Mouse (Mus musculus) liver, postnatal 0 days (tissue): ENCODE measurements around the gene Col4a3. TPM values are rescaled to one million over a fixed set of nuclear protein-coding genes. Genes with fewer than 3 reads are reported as not detected.
A peak's percentile ranks its signal among the peaks of the same experiment; 100 is the strongest.

Experiments
- ATAC-seq: fragments of 200-750 bp; cut with Nextera tagmentation; 2 replicates; pipeline ENCODE4 v1.8.0; 2017; ENCODE audit warnings: mild to moderate bottlenecking, moderate library complexity
- DNase-seq: peaks from one replicate; pipeline ENCODE4 v3.0.0-alpha.2; 2016
- H3K27ac ChIP-seq: fragments of 300-500 bp; sonication (generic); 2 replicates; pipeline ENCODE4 v1.5.1; 2014; ENCODE audit warnings: antibody characterized with exemption, moderate library complexity, mild to moderate bottlenecking, low read depth
- H3K27me3 ChIP-seq: fragments of 300-500 bp; sonication (generic); 2 replicates; pipeline ENCODE4 v1.6.1; 2014; ENCODE audit warnings: low read length, control low read depth, mixed read lengths; ENCODE audit not compliant: insufficient read depth
- H3K36me3 ChIP-seq: fragments of 300-500 bp; sonication (generic); replicated peaks from 2 replicates; pipeline ENCODE4 v1.6.1; 2014; ENCODE audit warnings: mild to moderate bottlenecking, control low read depth, low read length, moderate library complexity, mixed read lengths; ENCODE audit not compliant: insufficient read depth
- H3K4me1 ChIP-seq: fragments of 300-500 bp; sonication (generic); 2 replicates; pipeline ENCODE4 v1.6.1; 2014; ENCODE audit warnings: antibody characterized with exemption, mild to moderate bottlenecking, control low read depth; ENCODE audit not compliant: insufficient read depth
- H3K4me2 ChIP-seq: fragments of 300-500 bp; sonication (generic); 2 replicates; pipeline ENCODE4 v1.6.1; 2014; ENCODE audit warnings: low read depth, mild to moderate bottlenecking, low read length, moderate library complexity, mixed read lengths
- H3K4me3 ChIP-seq: fragments of 300-500 bp; sonication (generic); 2 replicates; pipeline ENCODE4 v1.5.1; 2014; ENCODE audit warnings: low read depth, low read length
- H3K9ac ChIP-seq: fragments of 300-500 bp; sonication (generic); replicated peaks from 2 replicates; pipeline ENCODE4 v1.6.1; 2014; ENCODE audit warnings: mild to moderate bottlenecking, moderate library complexity
- H3K9me3 ChIP-seq: fragments of 300-500 bp; sonication (generic); 2 replicates; pipeline ENCODE4 v1.6.1; 2016; ENCODE audit warnings: mild to moderate bottlenecking, control low read depth, low read length, mixed read lengths
- CTCF ChIP-seq: sonication (generic); IDR thresholded peaks from 2 replicates; pipeline ENCODE4 v1.5.1; 2016; ENCODE audit warnings: antibody characterized with exemption, low read depth
- EP300 ChIP-seq: IDR thresholded peaks from 2 replicates; pipeline ENCODE4 v1.6.1; 2016; ENCODE audit warnings: antibody characterized with exemption, low read depth, mild to moderate bottlenecking
- WGBS: fragments of 180-500 bp; shearing (Covaris S2); extraction: QIAGEN DNeasy Blood & Tissue Kit; methylation state at CpG from one replicate; pipeline ENCODE4 v1.1.7; 2014; ENCODE audit not compliant: insufficient replicate concordance; 5-methylcytosine and 5-hydroxymethylcytosine counted together
- polyA plus RNA-seq: library from polyadenylated mRNA; unstranded; fragments of >200 nt; fragmentation: Nextera tagmentation; extraction: Ambion mirVana; gene quantifications from 2 replicates; pipeline ENCODE4 v1.2.1, GENCODE M21; 2015

The Col4a3 gene
- polyA plus RNA-seq, 1 experiment from 2014 or later: 0.27 TPM

GRCm38 (mm10) chr1:82631169-82631792, 44.6 kb downstream of the Col4a3 start:
- H3K27me3 ChIP-seq: no peaks in the 10 kb centered on the region
- no peak overlapping the region for H3K9ac ChIP-seq
- H3K27ac ChIP-seq: no peak overlapping the region
- no peaks in the 10 kb centered on the region for H3K36me3 ChIP-seq
- TF ChIP-seq EP300 (no peak), CTCF (no peak)
- H3K4me2 ChIP-seq: no peak overlapping the region
- no peak overlapping the region for H3K4me3 ChIP-seq
- H3K9me3 ChIP-seq: no peaks in the 10 kb centered on the region
- H3K4me1 ChIP-seq: no peaks in the 10 kb centered on the region
- 46% methylated on average over 6 of the region's 6 CpGs for WGBS
- DNase-seq: no peak
- ATAC-seq: no peak

GRCm38 (mm10) chr1:82634545-82635253, 48.0 kb downstream of the Col4a3 start:
- no peak overlapping the region for H3K27ac ChIP-seq
- no peak overlapping the region for H3K9ac ChIP-seq
- H3K4me1 ChIP-seq: peaks cover 3% of the 10 kb centered on the region
- no peak overlapping the region for H3K4me3 ChIP-seq
- ATAC-seq: no peak
- H3K4me2 ChIP-seq: no peak overlapping the region
- no peak for TF ChIP-seq EP300
- TF ChIP-seq CTCF: no peak
- H3K36me3 ChIP-seq: no peaks in the 10 kb centered on the region
- no peaks in the 10 kb centered on the region for H3K9me3 ChIP-seq
- WGBS: 77% methylated on average over 19 of the region's 19 CpGs
- no peaks in the 10 kb centered on the region for H3K27me3 ChIP-seq
- DNase-seq: no peak

- Histone ChIP-seq H3K36me3 (no peaks in the 10 kb centered on the region), H3K27ac (no peak overlapping the region), H3K9me3 (no peaks in the 10 kb centered on the region), H3K9ac (no peak overlapping the region), H3K4me1 (peaks cover 3% of the 10 kb centered on the region), H3K4me2 (no peak overlapping the region), H3K4me3 (no peak overlapping the region), H3K27me3 (no peaks in the 10 kb centered on the region)
- no peak for TF ChIP-seq CTCF
- no peak for TF ChIP-seq EP300
- whole genome bisulfite sequencing: 87% methylated on average over 9 of the region's 9 CpGs
- ATAC-seq: no peak
- DNase-seq: no peak
Measured at GRCm38 (mm10) chr1:82635254-82635620, 48.5 kb downstream of the Col4a3 start.

GRCm38 (mm10) chr1:82636321-82636720, 49.6 kb downstream of the Col4a3 start:
- DNase-seq: no peak
- ATAC-seq: no peak
- Histone ChIP-seq H3K9me3 (no peaks in the 10 kb centered on the region), H3K9ac (no peak overlapping the region), H3K4me3 (no peak overlapping the region), H3K36me3 (no peaks in the 10 kb centered on the region), H3K4me1 (peaks cover 3% of the 10 kb centered on the region), H3K27ac (no peak overlapping the region), H3K4me2 (no peak overlapping the region), H3K27me3 (no peaks in the 10 kb centered on the region)
- WGBS: 65% methylated on average over 3 of the region's 4 CpGs
- TF ChIP-seq EP300 (no peak), CTCF (no peak)

- Histone ChIP-seq H3K4me1 (peaks cover 3% of the 10 kb centered on the region), H3K36me3 (no peaks in the 10 kb centered on the region), H3K9me3 (no peaks in the 10 kb centered on the region), H3K27ac (no peak overlapping the region), H3K4me3 (no peak overlapping the region), H3K27me3 (no peaks in the 10 kb centered on the region), H3K9ac (no peak overlapping the region), H3K4me2 (peak overlapping the region; percentile 38; the same call in 1 of the 2 replicates)
- peak; percentile 98 for ATAC-seq
- WGBS: 58% methylated on average over 7 of the region's 7 CpGs
- peak; percentile 39 for DNase-seq
- TF ChIP-seq EP300 (peak; percentile 86), CTCF (no peak)
Measured at GRCm38 (mm10) chr1:82637414-82637813, 50.7 kb downstream of the Col4a3 start.

GRCm38 (mm10) chr1:82638428-82638827, 51.7 kb downstream of the Col4a3 start:
- no peaks in the 10 kb centered on the region for H3K27me3 ChIP-seq
- H3K4me2 ChIP-seq: no peak overlapping the region
- ATAC-seq (no peak), DNase-seq (no peak)
- H3K27ac ChIP-seq: no peak overlapping the region
- WGBS: 70% methylated on average over 2 of the region's 2 CpGs
- no peak for TF ChIP-seq CTCF
- no peak for TF ChIP-seq EP300
- H3K4me1 ChIP-seq: peaks cover 3% of the 10 kb centered on the region
- no peak overlapping the region for H3K4me3 ChIP-seq
- H3K36me3 ChIP-seq: no peaks in the 10 kb centered on the region
- no peaks in the 10 kb centered on the region for H3K9me3 ChIP-seq
- H3K9ac ChIP-seq: no peak overlapping the region
